Mouse (Mus musculus) cerebellum, adult 2 months (tissue): Measurements from ENCODE around the gene Golgb1.

Source experiments
- CTCF ChIP-seq: fragments of 200-500 bp; IDR thresholded peaks from 2 replicates; pipeline ENCODE4 v1.5.1; 2011; ENCODE audit warnings: low read depth, mild to moderate bottlenecking, control low read depth, low read length, moderate library complexity, borderline replicate concordance; ENCODE audit not compliant: insufficient read depth
- POLR2A ChIP-seq: fragments of 200-500 bp; IDR thresholded peaks from 2 replicates; pipeline ENCODE4 v1.6.1; 2011; ENCODE audit warnings: low read length, control low read depth, borderline replicate concordance; ENCODE audit not compliant: insufficient read depth

DNA sequence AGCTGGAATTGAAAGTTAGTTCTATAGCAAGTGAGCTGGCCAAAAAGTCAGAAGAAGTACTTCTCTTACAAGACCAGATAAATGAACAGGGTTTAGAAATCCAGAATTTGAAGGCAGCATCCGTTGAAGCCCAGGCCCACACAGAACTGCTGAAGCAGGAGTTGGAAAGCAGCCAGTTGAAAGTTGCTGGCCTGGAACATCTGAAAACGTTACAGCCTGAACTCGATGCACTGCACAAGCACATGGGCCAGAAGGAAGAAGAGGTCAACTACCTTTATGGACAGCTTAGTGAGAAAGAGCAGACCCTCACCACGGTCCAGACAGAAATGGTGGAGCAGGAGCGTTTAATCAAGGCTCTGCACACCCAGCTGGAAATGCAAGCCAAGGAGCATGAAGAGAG, 39.3 kb downstream of the Golgb1 start:
- no peak for TF ChIP-seq CTCF
- no peak for TF ChIP-seq POLR2A
